In genomic region chr10:103236460-103236772, GRCm38 (mm10) we compare ENCODE assay signal across 7 mouse cellular contexts. TPM values are rescaled to one million over a fixed set of nuclear protein-coding genes. Genes with fewer than 3 reads are reported as not detected.
DNase-seq lines count a peak whose midpoint lies in the region; ATAC-seq and TF ChIP-seq lines count a peak whose summit lies in the region.

No protein-coding gene starts in this region.

- no peak overlapping the region for H3K4me3 ChIP-seq in liver, postnatal 0 days (ENCODE audit: low read depth, low read length)
- H3K4me3 ChIP-seq in liver, embryonic 11.5 days (ENCODE audit: low read depth, low read length): no peak overlapping the region
- H3K4me3 ChIP-seq in forebrain, embryonic 15.5 days: peak overlapping the region; percentile 64
- H3K4me3 ChIP-seq in intestine, postnatal 0 days (ENCODE audit: low read depth, low read length): no peak overlapping the region; the same call in 1 of the 2 replicates
- H3K4me3 ChIP-seq in stomach, embryonic 14.5 days (ENCODE audit: low read depth, low read length): peak overlapping the region; percentile 40

- no peak for ATAC-seq in liver, postnatal 0 days
- ATAC-seq in liver, embryonic 11.5 days (replicated peaks; ENCODE audit: low FRiP score): no peak
- ATAC-seq in forebrain, embryonic 15.5 days (replicated peaks): no peak; the same call in 1 of the 2 replicates
- ATAC-seq in intestine, postnatal 0 days: no peak
- ATAC-seq in stomach, embryonic 14.5 days (ENCODE audit: insufficient number of reproducible peaks, insufficient read depth, low FRiP score, low read depth): no peak

- no peak overlapping the region for H3K9ac ChIP-seq in liver, postnatal 0 days (replicated peaks)
- H3K9ac ChIP-seq in liver, embryonic 11.5 days (ENCODE audit: low read depth, low read length): no peak overlapping the region
- no peak overlapping the region for H3K9ac ChIP-seq in forebrain, embryonic 15.5 days (replicated peaks)
- H3K9ac ChIP-seq in intestine, postnatal 0 days (ENCODE audit: low read depth, low read length): no peak overlapping the region
- no peak overlapping the region for H3K9ac ChIP-seq in stomach, embryonic 14.5 days (replicated peaks; ENCODE audit: low read depth, low read length)

- no peak for DNase-seq in liver, postnatal 0 days
- no peak for DNase-seq in liver, embryonic 11.5 days (ENCODE audit: low spot score)
- no peak for DNase-seq in ovary, postnatal 36 days (ENCODE audit: low spot score)
- DNase-seq in cerebellum, adult 18-20 months: no peak

- H3K4me1 ChIP-seq in liver, postnatal 0 days (ENCODE audit: insufficient read depth): no peaks in the 10 kb centered on the region
- no peaks in the 10 kb centered on the region for H3K4me1 ChIP-seq in liver, embryonic 11.5 days (replicated peaks; ENCODE audit: control insufficient read depth, insufficient read depth, low read length)
- peaks cover 4% of the 10 kb centered on the region; the same call in 1 of the 2 replicates for H3K4me1 ChIP-seq in forebrain, embryonic 15.5 days
- peaks cover 6% of the 10 kb centered on the region; the same call in 1 of the 2 replicates for H3K4me1 ChIP-seq in intestine, postnatal 0 days (replicated peaks; ENCODE audit: control insufficient read depth, insufficient read depth, low read length)
- no peaks in the 10 kb centered on the region for H3K4me1 ChIP-seq in stomach, embryonic 14.5 days (ENCODE audit: control insufficient read depth, insufficient read depth, low read length)

- H3K4me2 ChIP-seq in liver, postnatal 0 days (ENCODE audit: low read depth, low read length): peak overlapping the region; percentile 60; the same call in 1 of the 2 replicates
- no peak overlapping the region; the same call in 1 of the 2 replicates for H3K4me2 ChIP-seq in liver, embryonic 11.5 days
- peak overlapping the region; percentile 52 for H3K4me2 ChIP-seq in forebrain, embryonic 15.5 days (replicated peaks)
- H3K4me2 ChIP-seq in intestine, postnatal 0 days (replicated peaks; ENCODE audit: low read depth): peak overlapping the region; percentile 76
- H3K4me2 ChIP-seq in stomach, embryonic 14.5 days (replicated peaks; ENCODE audit: low read depth, low read length): peak overlapping the region; percentile 71

- 21% methylated on average over 4 of the region's 4 CpGs for WGBS in liver, postnatal 0 days (ENCODE audit: insufficient replicate concordance)
- WGBS in liver, embryonic 11.5 days: 19% methylated on average over 4 of the region's 4 CpGs
- WGBS in forebrain, embryonic 15.5 days: 14% methylated on average over 4 of the region's 4 CpGs
- 22% methylated on average over 4 of the region's 4 CpGs for WGBS in intestine, postnatal 0 days
- WGBS in stomach, embryonic 14.5 days: 19% methylated on average over 4 of the region's 4 CpGs

- H3K9me3 ChIP-seq in liver, postnatal 0 days (ENCODE audit: low read length): no peaks in the 10 kb centered on the region
- no peaks in the 10 kb centered on the region for H3K9me3 ChIP-seq in liver, embryonic 11.5 days (ENCODE audit: control insufficient read depth, low read length)
- no peaks in the 10 kb centered on the region for H3K9me3 ChIP-seq in forebrain, embryonic 15.5 days
- no peaks in the 10 kb centered on the region for H3K9me3 ChIP-seq in intestine, postnatal 0 days (ENCODE audit: control insufficient read depth)
- no peaks in the 10 kb centered on the region for H3K9me3 ChIP-seq in stomach, embryonic 14.5 days (ENCODE audit: control insufficient read depth, low read depth, low read length)

- H3K27ac ChIP-seq in liver, postnatal 0 days (ENCODE audit: low read depth): no peak overlapping the region
- H3K27ac ChIP-seq in liver, embryonic 11.5 days (ENCODE audit: low read depth, low read length): no peak overlapping the region
- no peak overlapping the region for H3K27ac ChIP-seq in forebrain, embryonic 15.5 days (replicated peaks)
- no peak overlapping the region for H3K27ac ChIP-seq in intestine, postnatal 0 days (ENCODE audit: low read depth, low read length)
- no peak overlapping the region for H3K27ac ChIP-seq in stomach, embryonic 14.5 days (ENCODE audit: low read length)

- TF ChIP-seq EP300 in liver, postnatal 0 days (IDR thresholded peaks at IDR 0.05; ENCODE audit: low read depth): no peak

- H3K27me3 ChIP-seq in liver, postnatal 0 days (ENCODE audit: insufficient read depth, low read length): no peaks in the 10 kb centered on the region
- H3K27me3 ChIP-seq in liver, embryonic 11.5 days (replicated peaks; ENCODE audit: control insufficient read depth, insufficient read depth, low read length): no peaks in the 10 kb centered on the region
- no peaks in the 10 kb centered on the region for H3K27me3 ChIP-seq in forebrain, embryonic 15.5 days
- H3K27me3 ChIP-seq in intestine, postnatal 0 days (replicated peaks; ENCODE audit: control insufficient read depth, insufficient read depth, low read length): no peaks in the 10 kb centered on the region
- no peaks in the 10 kb centered on the region for H3K27me3 ChIP-seq in stomach, embryonic 14.5 days (ENCODE audit: control insufficient read depth, insufficient read depth, low read length)

- no peaks in the 10 kb centered on the region for H3K36me3 ChIP-seq in liver, postnatal 0 days (replicated peaks; ENCODE audit: insufficient read depth, low read length)
- no peaks in the 10 kb centered on the region for H3K36me3 ChIP-seq in liver, embryonic 11.5 days (ENCODE audit: control insufficient read depth, insufficient read depth, low read length)
- no peaks in the 10 kb centered on the region for H3K36me3 ChIP-seq in forebrain, embryonic 15.5 days
- no peaks in the 10 kb centered on the region for H3K36me3 ChIP-seq in intestine, postnatal 0 days (ENCODE audit: control insufficient read depth, insufficient read depth)
- H3K36me3 ChIP-seq in stomach, embryonic 14.5 days (ENCODE audit: control insufficient read depth, insufficient read depth, low read length): no peaks in the 10 kb centered on the region

- TF ChIP-seq CTCF in liver, postnatal 0 days (IDR thresholded peaks at IDR 0.05; ENCODE audit: low read depth): no peak
- TF ChIP-seq CTCF in intestine, postnatal 0 days (IDR thresholded peaks at IDR 0.05; ENCODE audit: low read depth): no peak

RNA-seq across cellular contexts. Expression of gene Lrriq1, which starts 0.3 kb away (rescaled TPM):
- polyA plus RNA-seq in liver, postnatal 0 days (2015; fragmentation: Nextera tagmentation; extraction: Ambion mirVana): not detected in 2 replicates
- polyA plus RNA-seq in liver, embryonic 11.5 days (2014; fragmentation: Nextera tagmentation; extraction: Ambion mirVana): not detected in 2 replicates
- 2.6 and 4.7 TPM in 2 replicates for polyA plus RNA-seq in forebrain, embryonic 15.5 days (2015; fragmentation: Nextera tagmentation; extraction: Ambion mirVana)
- polyA plus RNA-seq in intestine, postnatal 0 days (2015; fragmentation: Nextera tagmentation; extraction: Ambion mirVana): 0.13 and 0.14 TPM in 2 replicates
- 0.45 and 1.1 TPM in 2 replicates for polyA plus RNA-seq in stomach, embryonic 14.5 days (2014; fragmentation: Nextera tagmentation; extraction: Ambion mirVana)

Comparison
In these comparisons a context has a peak if more than half of its experiments do, and no peak if none do; other contexts are left out.
1. H3K4me3 ChIP-seq: peak in forebrain, embryonic 15.5 days (single experiment) and stomach, embryonic 14.5 days (single experiment); none in liver, postnatal 0 days (single experiment), liver, embryonic 11.5 days (single experiment) and intestine, postnatal 0 days (single experiment).